Mouse (Mus musculus) left cerebral cortex, adult 9 months (tissue): ENCODE measurements around the gene Rrp15.

Source experiments
- DNase-seq, 2 experiments: peaks; one replicate each; pipeline ENCODE4 v3.0.0; 2022; ENCODE audit warnings: low spot score in 2 of 2

The Rrp15 gene

GRCm38 (mm10) chr1:186673166-186673565, 76.0 kb downstream of the Rrp15 start:
- DNase-seq: no peak
